Mouse (Mus musculus) CD4-positive, CD25-positive, alpha-beta regulatory T cell, adult 4 months (primary cell): ENCODE data around the gene Yipf3. TPM values are rescaled to one million over a fixed set of nuclear protein-coding genes. Genes with fewer than 3 reads are reported as not detected.

Experiments
- ATAC-seq: one replicate; pipeline ENCODE4 v1.8.0; 2017
- polyA plus RNA-seq, 2 experiments: library from polyadenylated mRNA; unstranded; fragments of 100-300 nt; shearing (Covaris generic); gene quantifications; one replicate each; pipeline ENCODE4 v1.2.1; 2017

Yipf3 gene
- polyA plus RNA-seq, 2 experiments from 2014 or later: 43.4 to 51.9 TPM

GRCm38 (mm10) chr17:46284653-46285052 is 36.8 kb downstream of the Yipf3 start:
- no peak for ATAC-seq

DNA sequence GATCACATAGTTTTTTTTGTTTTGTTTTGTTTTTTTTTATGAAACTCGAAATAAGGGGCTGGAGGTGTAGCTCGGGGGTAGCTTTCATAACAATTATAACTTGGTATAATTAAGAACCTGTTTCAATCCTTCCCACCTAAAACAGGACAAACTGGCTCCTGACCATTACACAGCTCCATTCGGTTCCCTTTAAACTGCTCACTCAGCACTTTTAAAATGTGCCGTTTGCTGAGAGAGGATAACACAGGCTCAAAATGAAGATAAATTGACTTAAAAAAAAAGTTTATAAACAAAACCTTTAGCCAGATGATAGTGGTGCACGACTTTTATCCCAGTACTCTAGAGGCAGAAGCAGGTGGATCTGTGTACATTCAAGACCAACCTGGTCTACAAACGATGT is 37.5 kb downstream of the Yipf3 start:
- no peak for ATAC-seq

DNA sequence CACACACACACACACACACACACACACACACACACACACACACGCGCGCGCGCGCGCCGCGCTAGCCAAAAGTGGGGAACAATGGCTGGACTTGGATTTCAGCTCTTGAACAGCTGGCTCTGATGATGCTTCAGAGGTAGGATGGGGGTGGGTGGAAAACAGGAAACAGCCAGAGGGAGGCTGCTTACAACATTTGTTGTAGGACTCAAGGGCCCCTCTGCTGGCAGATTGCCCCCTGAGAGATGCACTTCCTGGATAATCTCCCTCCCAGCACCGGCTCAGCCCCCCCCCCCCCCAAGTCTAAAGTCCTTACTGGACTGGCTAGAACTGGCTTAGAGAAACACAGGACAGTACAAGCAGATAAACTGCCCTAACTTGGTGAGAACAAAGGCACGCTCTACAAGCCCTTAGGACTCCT is 39.8 kb downstream of the Yipf3 start:
- ATAC-seq: no peak

DNA sequence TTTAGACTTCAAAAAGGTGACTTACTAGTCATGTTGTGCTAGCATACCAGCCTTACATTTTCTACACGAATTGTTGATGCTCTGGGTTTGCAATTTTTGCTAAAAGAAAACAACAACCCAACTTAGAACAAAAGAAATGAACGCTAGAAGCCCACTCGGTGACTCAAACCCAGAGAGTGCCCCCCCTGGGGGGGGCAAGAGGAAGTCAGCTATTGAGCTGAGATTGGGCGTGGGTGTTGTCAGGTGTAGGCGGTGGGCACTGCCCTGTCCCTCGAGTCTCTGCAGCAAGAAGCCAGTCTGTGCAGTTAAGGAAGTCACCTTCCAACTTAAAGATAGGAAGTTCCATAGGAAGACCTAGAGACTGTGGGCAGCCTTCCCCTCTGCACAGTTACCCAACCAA is 48.7 kb downstream of the Yipf3 start:
- no peak for ATAC-seq

GRCm38 (mm10) chr17:46297028-46297363 is 49.1 kb downstream of the Yipf3 start:
- ATAC-seq: peak; percentile 24

- ATAC-seq: peak; percentile 42
Observed at GRCm38 (mm10) chr17:46297364-46298219, 49.7 kb downstream of the Yipf3 start, which contains the start of gene Dlk2. Gene Dlk2, plus strand, starts transcription at chr17:46297421.

DNA sequence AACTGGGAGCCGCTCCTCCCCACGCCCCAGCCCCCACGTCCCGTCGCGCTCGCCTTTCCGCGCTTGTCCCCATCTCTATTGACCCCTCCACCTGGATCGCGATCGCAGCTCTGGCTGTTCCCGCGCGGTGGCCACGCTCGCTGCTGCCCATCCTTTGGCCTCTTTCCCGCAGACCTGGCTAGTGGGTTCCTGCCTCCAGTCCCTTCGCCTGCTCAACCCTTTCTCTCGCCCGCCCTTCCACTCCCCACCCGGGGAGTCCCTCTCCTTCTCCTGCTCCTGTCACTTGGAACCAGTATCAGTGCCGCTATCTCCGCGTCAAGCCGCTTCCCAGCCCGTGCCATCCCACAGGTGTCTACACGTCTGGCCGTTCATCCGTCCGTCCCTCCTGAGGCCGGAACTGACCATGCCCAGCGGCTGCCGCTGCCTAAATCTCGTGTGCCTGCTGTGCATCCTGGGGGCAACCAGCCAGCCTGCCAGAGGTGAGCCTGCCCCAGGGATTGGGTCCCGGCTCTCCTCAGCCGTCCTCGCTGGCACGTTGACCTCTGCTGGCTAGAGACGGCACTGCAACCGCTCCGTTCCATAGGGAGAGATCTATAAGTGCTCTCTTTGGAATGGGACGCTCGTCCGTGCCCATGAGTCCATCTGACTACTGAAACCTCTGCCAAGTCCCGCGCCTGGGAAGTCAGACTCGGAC is 50.5 kb downstream of the Yipf3 start:
- ATAC-seq: peak; percentile 89

GRCm38 (mm10) chr17:46301892-46302291 is 54.0 kb downstream of the Yipf3 start:
- no peak for ATAC-seq

Other genes starting within 250 kb of the Yipf3 start
- gene Vegfa, start 215.7 kb upstream of the Yipf3 start, polyA plus RNA-seq: not detected
- 100 to 1,000 TPM; 112 to 139 TPM for gene Mrps18a, start 137.1 kb upstream of the Yipf3 start, polyA plus RNA-seq
- 1 to 10 TPM; 2.1 to 2.7 TPM for gene Rsph9, start 103.9 kb upstream of the Yipf3 start, polyA plus RNA-seq
- 10 to 100 TPM; 58.5 to 68.1 TPM for gene Mad2l1bp, start 94.5 kb upstream of the Yipf3 start, polyA plus RNA-seq
- gene Gtpbp2, start 87.0 kb upstream of the Yipf3 start, polyA plus RNA-seq: 10 to 100 TPM; 56.9 to 90.1 TPM
- gene Polh, start 45.4 kb upstream of the Yipf3 start, polyA plus RNA-seq: 1 to 10 TPM; 7.1 to 8.2 TPM
- gene Xpo5, start 45.3 kb upstream of the Yipf3 start, polyA plus RNA-seq: 10 to 100 TPM; 27.5 to 37.7 TPM
- 100 to 1,000 TPM; 110 to 117 TPM for gene Polr1c, start within 50 bp of the Yipf3 start, polyA plus RNA-seq
- under 1 TPM in 1 of 2 experiments, not detected in 1; 0.30 TPM for gene Lrrc73, start 5.5 kb downstream of the Yipf3 start, polyA plus RNA-seq
- gene Tjap1, start 34.9 kb downstream of the Yipf3 start, polyA plus RNA-seq: 10 to 100 TPM; 15.0 to 18.5 TPM
- not detected for gene Dlk2, start 49.3 kb downstream of the Yipf3 start, polyA plus RNA-seq
- 1 to 10 TPM; 3.0 to 4.3 TPM for gene Abcc10, start 80.3 kb downstream of the Yipf3 start, polyA plus RNA-seq
- gene Zfp318, start 135.7 kb downstream of the Yipf3 start, polyA plus RNA-seq: 1 to 10 TPM; 5.0 to 6.7 TPM
- gene Crip3, start 180.8 kb downstream of the Yipf3 start, polyA plus RNA-seq: not detected
- gene Slc22a7, start 190.4 kb downstream of the Yipf3 start, polyA plus RNA-seq: not detected
- under 1 TPM; 0.24 to 0.55 TPM for gene Ttbk1, start 239.6 kb downstream of the Yipf3 start, polyA plus RNA-seq
- gene Dnph1, start 248.6 kb downstream of the Yipf3 start, polyA plus RNA-seq: 1 to 10 TPM; 6.4 to 6.9 TPM